Comparison of ENCODE assay signal across 21 mouse cellular contexts in the genomic region with DNA sequence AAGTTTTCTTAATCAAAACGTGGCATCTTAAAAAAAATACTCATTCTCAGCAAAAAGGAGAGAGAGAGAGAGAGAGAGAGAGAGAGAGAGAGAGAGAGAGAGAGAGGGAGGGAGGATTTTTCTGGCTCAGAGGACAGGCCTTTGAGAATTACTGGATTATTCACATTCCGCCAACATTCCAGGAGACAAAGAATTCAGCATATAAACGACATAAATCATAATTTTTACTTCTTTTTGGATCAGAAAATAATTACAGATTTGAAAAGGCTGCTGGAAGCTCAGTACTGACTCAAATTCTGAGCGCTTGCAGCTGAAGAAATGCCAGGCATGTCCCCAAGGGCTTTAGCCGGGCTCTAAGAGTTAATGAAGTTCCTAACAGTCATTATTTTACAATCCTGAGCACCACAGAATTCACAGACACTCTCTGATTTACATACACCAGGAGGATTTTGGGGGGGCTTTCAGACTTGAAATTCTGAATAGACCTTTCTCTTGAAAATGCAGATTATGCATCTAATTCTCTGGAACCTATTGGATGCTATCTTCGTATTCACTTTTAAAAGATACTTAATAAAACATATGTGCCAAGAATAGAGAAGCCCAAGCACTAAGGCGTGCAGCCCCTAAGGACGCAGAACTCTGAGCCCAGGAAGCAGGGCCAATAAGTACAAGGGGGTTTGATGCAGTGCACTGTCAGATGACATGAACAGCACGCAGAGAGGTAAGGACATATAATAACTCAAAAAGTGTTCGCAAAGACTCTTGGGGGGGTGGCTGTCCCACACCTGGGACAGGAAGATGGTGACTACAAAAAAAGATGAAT.
A peak's percentile ranks its signal among the peaks of the same experiment; 100 is the strongest.
DNase-seq lines count a peak whose midpoint lies in the region; ATAC-seq lines count a peak whose summit lies in the region.
"Had no signal": no experiment of that assay in that cellular context is flagged by ENCODE, and none has a peak within 500 bp of the region (broad histone marks: within the 10 kb centered on the region; RNA-seq: fewer than 3 reads in every experiment).

No protein-coding gene starts in this region.

- whole genome bisulfite sequencing in midbrain, embryonic 11.5 days, result 64% methylated on average over 10 of the region's 10 CpGs
- WGBS in midbrain, embryonic 10.5 days, result 69% methylated on average over 10 of the region's 10 CpGs

- peak; percentile 43 for DNase-seq in adrenal gland, postnatal 10 days
- DNase-seq in adrenal gland, adult (ENCODE audit: inconsistent age in 2 of 2, low spot score in 1 of 2), result no peak
- peak; percentile 40 for DNase-seq in heart, postnatal 4 days
- no peak for DNase-seq in heart, postnatal 25 days (ENCODE audit: low spot score)
- peak; percentile 86 for DNase-seq in midbrain, embryonic 11.5 days (ENCODE audit: low spot score, missing footprints)
- no peak for DNase-seq in midbrain, embryonic 10.5 days (ENCODE audit: low spot score)
- DNase-seq in skeletal muscle tissue, adult 2 months (ENCODE audit: low read depth, low spot score), result peak; percentile 8
- no peak for DNase-seq in left cerebral cortex, postnatal 25 days (ENCODE audit: low spot score in 2 of 2)
- DNase-seq: adrenal gland, adult 8-10 months; cerebellum, adult 2 months; forebrain, postnatal 0 days; lung, postnatal 10 days; thymus, postnatal 36 days had no signal

- no peak overlapping the region for H3K9ac ChIP-seq in midbrain, embryonic 11.5 days (ENCODE audit: low read length)
- H3K9ac ChIP-seq: forebrain, postnatal 0 days; hindbrain, embryonic 15.5 days; limb, embryonic 13.5 days; liver, embryonic 15.5 days had no signal

- ATAC-seq in midbrain, embryonic 11.5 days (ENCODE audit: low FRiP score), result no peak
- ATAC-seq: CD4-positive, CD25-positive, alpha-beta regulatory T cell, adult 4 months; forebrain, postnatal 0 days; intestine, postnatal 0 days had no signal

- H3K27me3 ChIP-seq in midbrain, embryonic 11.5 days (ENCODE audit: control insufficient read depth, insufficient read depth, low read length), result no peaks in the 10 kb centered on the region
- no peaks in the 10 kb centered on the region for H3K27me3 ChIP-seq in midbrain, embryonic 10.5 days (ENCODE audit: low read depth, poor library complexity, severe bottlenecking)
- H3K27me3 ChIP-seq: hindbrain, embryonic 15.5 days; limb, embryonic 13.5 days; liver, embryonic 15.5 days; megakaryocyte, embryonic 14.5 days had no signal

- no peak overlapping the region for H3K4me2 ChIP-seq in midbrain, embryonic 11.5 days
- H3K4me2 ChIP-seq: hindbrain, embryonic 15.5 days; limb, embryonic 13.5 days; liver, embryonic 15.5 days had no signal

- H3K4me3 ChIP-seq in midbrain, embryonic 11.5 days (ENCODE audit: low read depth, low read length), result no peak overlapping the region
- H3K4me3 ChIP-seq in midbrain, embryonic 10.5 days, result no peak overlapping the region
- H3K4me3 ChIP-seq: hindbrain, embryonic 15.5 days; layer of hippocampus, adult 2 months; limb, embryonic 13.5 days; liver, embryonic 15.5 days; megakaryocyte, embryonic 14.5 days had no signal

- no peaks in the 10 kb centered on the region for H3K36me3 ChIP-seq in midbrain, embryonic 11.5 days (ENCODE audit: control insufficient read depth, insufficient read depth, low read length)
- H3K36me3 ChIP-seq in midbrain, embryonic 10.5 days, result no peaks in the 10 kb centered on the region
- H3K36me3 ChIP-seq: G1E; hindbrain, embryonic 15.5 days; limb, embryonic 13.5 days; liver, embryonic 15.5 days had no signal

- H3K4me1 ChIP-seq in midbrain, embryonic 11.5 days (ENCODE audit: control insufficient read depth, insufficient read depth, low read length), result peaks cover 6% of the 10 kb centered on the region; the same call in 1 of the 2 replicates
- H3K4me1 ChIP-seq in midbrain, embryonic 10.5 days, result peaks cover 23% of the 10 kb centered on the region
- H3K4me1 ChIP-seq: liver, embryonic 15.5 days; megakaryocyte, embryonic 14.5 days had no signal

- H3K9me3 ChIP-seq in midbrain, embryonic 11.5 days (ENCODE audit: control insufficient read depth, low read length), result no peaks in the 10 kb centered on the region
- no peaks in the 10 kb centered on the region for H3K9me3 ChIP-seq in midbrain, embryonic 10.5 days (replicated peaks)
- H3K9me3 ChIP-seq: hindbrain, embryonic 15.5 days; limb, embryonic 13.5 days; liver, embryonic 15.5 days had no signal

- H3K27ac ChIP-seq in midbrain, embryonic 11.5 days (ENCODE audit: low read depth, low read length), result no peak overlapping the region
- no peak overlapping the region for H3K27ac ChIP-seq in midbrain, embryonic 10.5 days (replicated peaks)
- H3K27ac ChIP-seq: hindbrain, embryonic 15.5 days; layer of hippocampus, adult 2 months; limb, embryonic 13.5 days; liver, embryonic 15.5 days had no signal

- intact Hi-C loops in heart, postnatal 25 days (cut with DNase I), result no loop called here
- intact Hi-C loops in left cerebral cortex, postnatal 25 days (cut with DNase I), result no loop called here

Comparison
In these comparisons a context has a peak if more than half of its experiments do, and no peak if none do; other contexts are left out.
1. DNase-seq: peak in adrenal gland, postnatal 10 days (single experiment), heart, postnatal 4 days (single experiment), midbrain, embryonic 11.5 days (single experiment) and skeletal muscle tissue, adult 2 months (single experiment); none in adrenal gland, adult (0 of 2), heart, postnatal 25 days (single experiment), midbrain, embryonic 10.5 days (single experiment) and left cerebral cortex, postnatal 25 days (0 of 2).